Mouse (Mus musculus) liver, adult 2 months (tissue): ENCODE results near the gene Fam155a. TPM values are rescaled to one million over a fixed set of nuclear protein-coding genes. Genes with fewer than 3 reads are reported as not detected.

Experiments
- DNase-seq: peaks from one replicate; pipeline ENCODE4 v3.0.0-alpha.2; 2011; ENCODE audit warnings: low read depth, low spot score; ENCODE audit errors: extremely low read depth
- H3K27ac ChIP-seq: fragments of 200-500 bp; replicated peaks from 2 replicates; pipeline ENCODE4 v1.5.1; 2012; ENCODE audit warnings: low read depth, mild to moderate bottlenecking, control low read depth, inconsistent platforms, low read length; ENCODE audit not compliant: insufficient read depth
- H3K27me3 ChIP-seq: fragments of 200-500 bp; 2 replicates; pipeline ENCODE4 v1.6.1; 2012; ENCODE audit warnings: mild to moderate bottlenecking, moderate library complexity, low read length, inconsistent platforms; ENCODE audit not compliant: control insufficient read depth, insufficient read depth
- H3K36me3 ChIP-seq: fragments of 200-500 bp; 2 replicates; pipeline ENCODE4 v1.6.1; 2012; ENCODE audit warnings: low read length, inconsistent platforms; ENCODE audit not compliant: control insufficient read depth, insufficient read depth
- H3K4me1 ChIP-seq: fragments of 200-500 bp; 2 replicates; pipeline ENCODE4 v1.6.1; 2011; ENCODE audit warnings: low read length; ENCODE audit not compliant: control insufficient read depth, insufficient read depth
- H3K4me3 ChIP-seq: fragments of 200-500 bp; 2 replicates; pipeline ENCODE4 v1.5.1; 2011; ENCODE audit warnings: low read depth, mild to moderate bottlenecking, control low read depth, low read length, moderate library complexity; ENCODE audit not compliant: insufficient read depth
- H3K79me2 ChIP-seq: fragments of 200-500 bp; 2 replicates; pipeline ENCODE4 v1.6.1; 2012; ENCODE audit warnings: inconsistent platforms, mild to moderate bottlenecking, low read length, moderate library complexity; ENCODE audit not compliant: control insufficient read depth, insufficient read depth
- H3K9ac ChIP-seq: fragments of 200-500 bp; 2 replicates; pipeline ENCODE4 v1.6.1; 2012; ENCODE audit warnings: low read depth, mild to moderate bottlenecking, control low read depth, inconsistent platforms, low read length
- CTCF ChIP-seq: fragments of 200-500 bp; IDR thresholded peaks from 2 replicates; pipeline ENCODE4 v1.5.1; 2011; ENCODE audit warnings: low read depth, low read length, control low read depth
- POLR2A ChIP-seq: fragments of 200-500 bp; IDR thresholded peaks from 2 replicates; pipeline ENCODE4 v1.6.1; 2011; ENCODE audit warnings: low read length, control low read depth; ENCODE audit not compliant: insufficient read depth; ENCODE audit errors: extremely low read depth
- WGBS: fragments of 180-500 bp; shearing (Covaris S2); methylation state at CpG from one replicate; pipeline ENCODE4 v1.1.7; 2018; 5-methylcytosine and 5-hydroxymethylcytosine counted together
- polyA plus RNA-seq: library from polyadenylated mRNA; depleted of rRNA; stranded (reverse); fragments of >200 nt; gene quantifications from 2 replicates; pipeline ENCODE4 v1.2.3, GENCODE M21; 2012
- total RNA-seq: library from RNA; depleted of rRNA; stranded (reverse); fragments of >200 nt; gene quantifications from 2 replicates; pipeline ENCODE4 v1.2.3, GENCODE M21; 2014

Fam155a gene
- total and polyA plus RNA-seq, 2 experiments = 0.09 TPM; not detected in 1

- Histone ChIP-seq H3K27me3 (no peaks in the 10 kb centered on the region), H3K4me3 (no peak overlapping the region), H3K4me1 (no peaks in the 10 kb centered on the region), H3K36me3 (no peaks in the 10 kb centered on the region), H3K79me2 (no peaks in the 10 kb centered on the region), H3K27ac (no peak overlapping the region), H3K9ac (no peak overlapping the region)
- TF ChIP-seq POLR2A (no peak), CTCF (no peak)
- no peak for DNase-seq
- WGBS = 84% methylated on average over 2 of the region's 2 CpGs
These were observed 346.9 kb downstream of the Fam155a start for GRCm38 (mm10) chr8:9424069-9424468.

- no peaks in the 10 kb centered on the region for H3K79me2 ChIP-seq
- no peaks in the 10 kb centered on the region for H3K36me3 ChIP-seq
- H3K9ac ChIP-seq = no peak overlapping the region
- DNase-seq = no peak
- WGBS = 62% methylated on average over 5 of the region's 5 CpGs
- no peak overlapping the region for H3K27ac ChIP-seq
- no peak for TF ChIP-seq CTCF
- no peak for TF ChIP-seq POLR2A
- no peaks in the 10 kb centered on the region for H3K4me1 ChIP-seq
- H3K27me3 ChIP-seq = no peaks in the 10 kb centered on the region
- no peak overlapping the region for H3K4me3 ChIP-seq
These were observed 347.4 kb downstream of the Fam155a start for GRCm38 (mm10) chr8:9423590-9423989.

GRCm38 (mm10) chr8:9423184-9423583, 347.8 kb downstream of the Fam155a start:
- no peak for DNase-seq
- TF ChIP-seq CTCF (no peak), POLR2A (no peak)
- no peaks in the 10 kb centered on the region for H3K79me2 ChIP-seq
- H3K4me1 ChIP-seq = no peaks in the 10 kb centered on the region
- H3K27ac ChIP-seq = no peak overlapping the region
- H3K27me3 ChIP-seq = no peaks in the 10 kb centered on the region
- WGBS = 71% methylated on average over 2 of the region's 2 CpGs
- H3K9ac ChIP-seq = no peak overlapping the region
- no peak overlapping the region for H3K4me3 ChIP-seq
- H3K36me3 ChIP-seq = no peaks in the 10 kb centered on the region

- Histone ChIP-seq H3K27me3 (no peaks in the 10 kb centered on the region), H3K27ac (no peak overlapping the region), H3K4me3 (no peak overlapping the region), H3K9ac (no peak overlapping the region), H3K36me3 (no peaks in the 10 kb centered on the region), H3K4me1 (no peaks in the 10 kb centered on the region), H3K79me2 (no peaks in the 10 kb centered on the region)
- 45% methylated on average over 10 of the region's 10 CpGs for WGBS
- TF ChIP-seq CTCF (no peak), POLR2A (no peak)
- DNase-seq = no peak
These were observed 351.8 kb downstream of the Fam155a start for GRCm38 (mm10) chr8:9418856-9419800.

- 74% methylated on average over 9 of the region's 9 CpGs for WGBS
These were observed 354.8 kb downstream of the Fam155a start for GRCm38 (mm10) chr8:9416189-9416588.

GRCm38 (mm10) chr8:9408480-9408879, 362.5 kb downstream of the Fam155a start:
- Histone ChIP-seq H3K36me3 (no peaks in the 10 kb centered on the region), H3K4me1 (no peaks in the 10 kb centered on the region), H3K27ac (no peak overlapping the region), H3K79me2 (no peaks in the 10 kb centered on the region), H3K9ac (no peak overlapping the region), H3K27me3 (no peaks in the 10 kb centered on the region), H3K4me3 (no peak overlapping the region)
- TF ChIP-seq POLR2A (no peak), CTCF (no peak)
- 50% methylated on average over 5 of the region's 5 CpGs for WGBS
- no peak for DNase-seq

More at GRCm38 (mm10) chr8:9416189-9416588, 354.8 kb downstream of the Fam155a start:
- no peaks in the 10 kb centered on the region for H3K79me2 ChIP-seq
- no peak overlapping the region for H3K27ac ChIP-seq
- no peak overlapping the region for H3K4me3 ChIP-seq
- no peaks in the 10 kb centered on the region for H3K4me1 ChIP-seq
- TF ChIP-seq CTCF (no peak), POLR2A (no peak)
- H3K27me3 ChIP-seq = no peaks in the 10 kb centered on the region
- no peak for DNase-seq
- no peaks in the 10 kb centered on the region for H3K36me3 ChIP-seq
- no peak overlapping the region for H3K9ac ChIP-seq
